Mouse (Mus musculus): ENCODE measurements around the gene Ube2o.

DNA sequence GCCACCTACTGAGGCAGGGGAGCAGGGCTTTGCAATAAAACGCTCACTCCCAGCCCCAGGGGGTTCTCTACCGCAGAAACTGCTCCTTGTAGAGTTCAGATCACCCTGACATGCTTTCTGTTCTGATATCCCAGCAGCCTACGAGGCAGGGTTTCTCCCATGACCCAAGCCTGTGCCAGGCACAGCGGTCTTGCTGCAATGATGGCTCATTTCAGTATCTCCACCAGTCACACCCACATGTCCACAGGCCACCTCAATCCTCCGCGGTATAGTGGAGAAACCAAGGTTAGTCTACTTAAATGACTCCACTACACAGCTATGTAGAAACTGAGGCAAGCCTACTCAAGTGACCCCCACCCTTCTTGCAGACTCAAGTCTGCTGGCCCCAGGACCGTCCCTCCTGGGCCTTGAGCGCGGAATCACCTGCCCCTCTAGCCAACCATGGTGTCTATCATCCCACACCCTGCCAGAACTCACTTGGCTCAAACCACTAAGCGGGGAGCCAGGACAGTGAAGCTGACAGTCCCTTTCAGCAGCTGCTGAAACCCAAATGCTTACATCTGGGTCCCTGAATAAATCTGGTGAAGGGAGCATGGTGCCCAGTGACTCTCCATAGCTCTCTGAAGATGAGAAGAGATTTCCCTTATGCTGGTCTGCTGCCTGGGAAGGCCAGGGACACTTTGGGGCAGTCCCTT, 39.5 kb upstream of the Ube2o start:
- TF ChIP-seq EP300 (IDR thresholded peaks at IDR 0.05; ENCODE audit: insufficient read depth, low read depth, low read length) (no peak), POLR2A (IDR thresholded peaks at IDR 0.05; ENCODE audit: insufficient read depth, low read length) (no peak)

All from ES-Bruce4 (cell line).